Mouse (Mus musculus) MEL (cell line): ENCODE measurements around the gene Sgpp1. TPM values are rescaled to one million over a fixed set of nuclear protein-coding genes. Genes with fewer than 3 reads are reported as not detected.

ENCODE experiments used
- DNase-seq: peaks from one replicate; pipeline ENCODE4 v3.0.0; 2011; ENCODE audit warnings: low read depth, low spot score
- H3K27ac ChIP-seq: 2 replicates; pipeline ENCODE4 v1.5.1; 2012; ENCODE audit warnings: low read depth, mild to moderate bottlenecking, control low read depth, low read length, moderate library complexity; ENCODE audit not compliant: control insufficient read depth
- H3K27me3 ChIP-seq, 2 experiments: fragments of 150-350 bp in 1 of 2; sonication (generic) in 1 of 2; 2 replicates each; pipeline ENCODE4 v1.6.1; 2012; ENCODE audit warnings: low read length in 2 of 2, mild to moderate bottlenecking in 2 of 2, improper control_type of control experiment in 1 of 2, moderate library complexity in 1 of 2; ENCODE audit not compliant: insufficient read depth in 2 of 2, control insufficient read depth in 1 of 2
- H3K36me3 ChIP-seq, 2 experiments: 2 replicates each; pipeline ENCODE4 v1.6.1; 2012 to 2014; ENCODE audit warnings: low read length in 2 of 2, improper control_type of control experiment in 1 of 2, inconsistent platforms in 1 of 2, mild to moderate bottlenecking in 1 of 2; ENCODE audit not compliant: insufficient read depth in 2 of 2, control insufficient read depth in 1 of 2
- H3K4me1 ChIP-seq, 2 experiments: fragments of 150-350 bp in 1 of 2; sonication (generic) in 1 of 2; 2 replicates each; pipeline ENCODE4 v1.6.1; 2012; ENCODE audit warnings: low read length in 2 of 2, improper control_type of control experiment in 1 of 2, mild to moderate bottlenecking in 1 of 2; ENCODE audit not compliant: insufficient read depth in 2 of 2, control insufficient read depth in 1 of 2
- H3K4me3 ChIP-seq, 2 experiments: fragments of 150-350 bp in 1 of 2; sonication (generic) in 1 of 2; 2 replicates each; pipeline ENCODE4 v1.5.1; 2012; ENCODE audit warnings: low read depth in 2 of 2, low read length in 2 of 2, mild to moderate bottlenecking in 2 of 2, moderate library complexity in 2 of 2, control low read depth in 1 of 2, improper control_type of control experiment in 1 of 2; ENCODE audit not compliant: control insufficient read depth in 1 of 2, insufficient read depth in 1 of 2
- H3K79me2 ChIP-seq: 2 replicates; pipeline ENCODE4 v1.6.1; 2012; ENCODE audit warnings: mild to moderate bottlenecking, low read length, moderate library complexity; ENCODE audit not compliant: control insufficient read depth, poor library complexity, insufficient read depth
- H3K9ac ChIP-seq: 2 replicates; pipeline ENCODE4 v1.6.1; 2012; ENCODE audit warnings: low read depth, mild to moderate bottlenecking, control low read depth, low read length, moderate library complexity; ENCODE audit not compliant: control insufficient read depth, poor library complexity, severe bottlenecking
- H3K9me3 ChIP-seq: fragments of 150-350 bp; sonication (generic); replicated peaks from 2 replicates; pipeline ENCODE4 v1.6.1; 2012; ENCODE audit warnings: mild to moderate bottlenecking, low read length, improper control_type of control experiment, moderate library complexity; ENCODE audit not compliant: insufficient read depth
- BHLHE40 ChIP-seq: IDR thresholded peaks from 2 replicates; pipeline ENCODE4 v1.6.1; 2012; ENCODE audit warnings: low read depth, mild to moderate bottlenecking, inconsistent platforms, low read length, improper control_type of control experiment, borderline replicate concordance
- CHD1 ChIP-seq: IDR thresholded peaks from 2 replicates; pipeline ENCODE4 v1.6.1; 2012; ENCODE audit warnings: low read depth, mild to moderate bottlenecking, inconsistent platforms, low read length, improper control_type of control experiment
- CTCF ChIP-seq, 3 experiments: IDR thresholded peaks in 2 of 3; conservative IDR thresholded peaks in 1 of 3; 2 replicates each; pipeline ENCODE4 v1.5.1; 2011 to 2012; ENCODE audit warnings: low read length in 3 of 3, low read depth in 2 of 3, mild to moderate bottlenecking in 2 of 3, improper control_type of control experiment in 1 of 3, inconsistent platforms in 1 of 3, mixed read lengths in 1 of 3, moderate library complexity in 1 of 3; ENCODE audit not compliant: control insufficient read depth in 1 of 3, insufficient read depth in 1 of 3, poor library complexity in 1 of 3, severe bottlenecking in 1 of 3
- E2F4 ChIP-seq: IDR thresholded peaks from 2 replicates; pipeline ENCODE4 v1.6.1; 2011; ENCODE audit warnings: low read depth, low read length, improper control_type of control experiment, borderline replicate concordance
- EP300 ChIP-seq, 2 experiments: IDR thresholded peaks; 2 replicates each; pipeline ENCODE4 v1.6.1; 2011; ENCODE audit warnings: improper control_type of control experiment in 2 of 2, low read length in 2 of 2, low read depth in 1 of 2, mild to moderate bottlenecking in 1 of 2
- ETS1 ChIP-seq: IDR thresholded peaks from 2 replicates; pipeline ENCODE4 v1.6.1; 2012; ENCODE audit warnings: low read depth, mild to moderate bottlenecking, inconsistent platforms, low read length, improper control_type of control experiment, moderate library complexity
- GABPA ChIP-seq: IDR thresholded peaks from 2 replicates; pipeline ENCODE4 v1.6.1; 2012; ENCODE audit warnings: low read depth, mild to moderate bottlenecking, inconsistent platforms, low read length, improper control_type of control experiment, moderate library complexity
- GATA1 ChIP-seq: IDR thresholded peaks from 2 replicates; pipeline ENCODE4 v1.6.1; 2011; ENCODE audit warnings: low read depth, low read length, improper control_type of control experiment
- JUND ChIP-seq: IDR thresholded peaks from 2 replicates; pipeline ENCODE4 v1.6.1; 2011; ENCODE audit warnings: low read depth, mild to moderate bottlenecking, improper control_type of control experiment, low read length
- MAX ChIP-seq: IDR thresholded peaks from 2 replicates; pipeline ENCODE4 v1.6.1; 2011; ENCODE audit warnings: low read length, improper control_type of control experiment
- MEF2A ChIP-seq: IDR thresholded peaks from 2 replicates; pipeline ENCODE4 v1.6.1; 2014; ENCODE audit warnings: low read depth, mild to moderate bottlenecking, inconsistent platforms, low read length, improper control_type of control experiment; ENCODE audit not compliant: poor library complexity, insufficient replicate concordance, severe bottlenecking; ENCODE audit errors: extremely low read depth
- MXI1 ChIP-seq: IDR thresholded peaks from 2 replicates; pipeline ENCODE4 v1.6.1; 2011; ENCODE audit warnings: mild to moderate bottlenecking, low read depth, low read length, improper control_type of control experiment
- MYB ChIP-seq: IDR thresholded peaks from 2 replicates; pipeline ENCODE4 v1.6.1; 2011; ENCODE audit warnings: mild to moderate bottlenecking, low read depth, low read length, improper control_type of control experiment
- MYC ChIP-seq: IDR thresholded peaks from 2 replicates; pipeline ENCODE4 v1.6.1; 2011; ENCODE audit warnings: low read depth, mild to moderate bottlenecking, low read length, improper control_type of control experiment, moderate library complexity
- NELFE ChIP-seq: IDR thresholded peaks from 2 replicates; pipeline ENCODE4 v1.6.1; 2011; ENCODE audit warnings: low read depth, low read length, improper control_type of control experiment
- NRF1 ChIP-seq: IDR thresholded peaks from 2 replicates; pipeline ENCODE4 v1.6.1; 2014; ENCODE audit warnings: low read depth, mild to moderate bottlenecking, inconsistent platforms, low read length, improper control_type of control experiment, moderate library complexity; ENCODE audit not compliant: poor library complexity, insufficient read depth, severe bottlenecking
- POLR2A ChIP-seq, 2 experiments: IDR thresholded peaks; 2 replicates each; pipeline ENCODE4 v1.6.1; 2011 to 2012; ENCODE audit warnings: low read length in 2 of 2, mild to moderate bottlenecking in 2 of 2, control low read depth in 1 of 2, improper control_type of control experiment in 1 of 2, low read depth in 1 of 2, moderate library complexity in 1 of 2; ENCODE audit not compliant: control insufficient read depth in 1 of 2, insufficient read depth in 1 of 2, poor library complexity in 1 of 2
- POLR2AphosphoS2 ChIP-seq: IDR thresholded peaks from 2 replicates; pipeline ENCODE4 v1.6.1; 2011; ENCODE audit warnings: low read length, improper control_type of control experiment
- RAD21 ChIP-seq: IDR thresholded peaks from 2 replicates; pipeline ENCODE4 v1.6.1; 2011; ENCODE audit warnings: mild to moderate bottlenecking, low read depth, low read length, improper control_type of control experiment
- RCOR1 ChIP-seq: IDR thresholded peaks from 2 replicates; pipeline ENCODE4 v1.6.1; 2012; ENCODE audit warnings: low read depth, mild to moderate bottlenecking, inconsistent platforms, low read length, improper control_type of control experiment
- TBP ChIP-seq: IDR thresholded peaks from 2 replicates; pipeline ENCODE4 v1.8.0; 2011; ENCODE audit warnings: low read depth, low read length, improper control_type of control experiment
- TCF12 ChIP-seq: IDR thresholded peaks from 2 replicates; pipeline ENCODE4 v1.6.1; 2014; ENCODE audit warnings: low read depth, mild to moderate bottlenecking, inconsistent platforms, low read length, improper control_type of control experiment, moderate library complexity
- UBTF ChIP-seq: IDR thresholded peaks from 2 replicates; pipeline ENCODE4 v1.6.1; 2012; ENCODE audit warnings: low read depth, mild to moderate bottlenecking, inconsistent platforms, low read length, improper control_type of control experiment, moderate library complexity, borderline replicate concordance; ENCODE audit not compliant: insufficient read depth
- USF1 ChIP-seq: IDR thresholded peaks from 2 replicates; pipeline ENCODE4 v1.6.1; 2014; ENCODE audit warnings: low read depth, mild to moderate bottlenecking, inconsistent platforms, low read length, improper control_type of control experiment, moderate library complexity
- USF2 ChIP-seq, 2 experiments: IDR thresholded peaks; 2 replicates each; pipeline ENCODE4 v1.6.1; 2011 to 2012; ENCODE audit warnings: improper control_type of control experiment in 2 of 2, low read length in 2 of 2, borderline replicate concordance in 1 of 2, inconsistent platforms in 1 of 2, low read depth in 1 of 2, mild to moderate bottlenecking in 1 of 2; ENCODE audit not compliant: insufficient read depth in 1 of 2
- ZC3H11A ChIP-seq: IDR thresholded peaks from 2 replicates; pipeline ENCODE4 v1.6.1; 2012; ENCODE audit warnings: low read depth, mild to moderate bottlenecking, inconsistent platforms, low read length, improper control_type of control experiment
- ZKSCAN1 ChIP-seq: IDR thresholded peaks from 2 replicates; pipeline ENCODE4 v1.6.1; 2012; ENCODE audit warnings: low read depth, mild to moderate bottlenecking, inconsistent platforms, low read length, improper control_type of control experiment, moderate library complexity
- ZNF384 ChIP-seq: IDR thresholded peaks from 2 replicates; pipeline ENCODE4 v1.6.1; 2012; ENCODE audit warnings: low read depth, mild to moderate bottlenecking, inconsistent platforms, low read length, improper control_type of control experiment
- polyA plus RNA-seq, 2 experiments: library from polyadenylated mRNA; stranded (reverse) in 1 of 2; unstranded in 1 of 2; fragments of >175 nt in 1 of 2; fragments of >200 nt in 1 of 2; gene quantifications; 2 replicates each; pipeline versions ENCODE4 v1.2.1 to v1.2.4; 2012; ENCODE audit warnings: low replicate concordance in 2 of 2, low read depth in 1 of 2; ENCODE audit not compliant: insufficient read length in 2 of 2, insufficient read depth in 1 of 2, missing spikeins in 1 of 2
- total RNA-seq: library from RNA; depleted of rRNA; stranded (reverse); fragments of 300-350 nt; gene quantifications from 2 replicates; pipeline ENCODE4 v1.2.3, GENCODE M21; 2012

Gene Sgpp1
- total and polyA plus RNA-seq, 3 experiments: 22.7 to 28.8 TPM; not detected in 1

GRCm38 (mm10) chr12:75729876-75730275 lies 5.7 kb downstream of the Sgpp1 start:
- Histone ChIP-seq H3K27me3 (no peaks in the 10 kb centered on the region), H3K79me2 (peaks cover 62% of the 10 kb centered on the region), H3K4me1 (peaks cover 11 to 26% of the 10 kb centered on the region in 2 experiments), H3K27ac (no peak overlapping the region), H3K9ac (no peak overlapping the region), H3K4me3 (no peak overlapping the region), H3K36me3 (peaks cover 0 to 37% of the 10 kb centered on the region in 2 experiments; a peak in 2 of 4 replicates), H3K9me3 (no peaks in the 10 kb centered on the region)
- no peak for TF ChIP-seq POLR2AphosphoS2
- no peak for TF ChIP-seq POLR2A (IDR thresholded peaks at IDR 0.05; ENCODE audit: control insufficient read depth in 1 of 2, insufficient read depth in 1 of 2, low read depth in 1 of 2, low read length in 2 of 2, poor library complexity in 1 of 2)
- TF ChIP-seq CHD1: no peak
- no peak for TF ChIP-seq ZKSCAN1
- TF ChIP-seq MYC: no peak
- no peak for TF ChIP-seq MAX
- TF ChIP-seq ETS1: no peak
- no peak for TF ChIP-seq GABPA
- TF ChIP-seq TBP: no peak
- no peak for TF ChIP-seq JUND
- TF ChIP-seq BHLHE40: no peak
- no peak for TF ChIP-seq E2F4
- no peak for TF ChIP-seq USF2 (IDR thresholded peaks at IDR 0.05; ENCODE audit: borderline replicate concordance in 1 of 2, insufficient read depth in 1 of 2, low read depth in 1 of 2, low read length in 2 of 2)
- TF ChIP-seq CTCF (IDR thresholded peaks at IDR 0.05 in 2 of 3, conservative IDR thresholded peaks at IDR 0.05 in 1 of 3; ENCODE audit: control insufficient read depth in 1 of 3, insufficient read depth in 1 of 3, low read depth in 2 of 3, low read length in 3 of 3, poor library complexity in 1 of 3, severe bottlenecking in 1 of 3): no peak
- no peak for TF ChIP-seq MEF2A
- TF ChIP-seq ZC3H11A: no peak
- DNase-seq: no peak

- peaks cover 16 to 38% of the 10 kb centered on the region in 2 experiments for H3K4me1 ChIP-seq
- DNase-seq: peak; percentile 94
- peak overlapping the region; percentile 67 for H3K9ac ChIP-seq
- peak overlapping the region; percentile 92 for H3K27ac ChIP-seq
- H3K4me3 ChIP-seq: peak overlapping the region; percentile 72 to 93
- TF ChIP-seq TBP: peak; percentile 65; the same call in 1 of the 2 replicates
- TF ChIP-seq EP300 (IDR thresholded peaks at IDR 0.05; ENCODE audit: low read depth in 1 of 2, low read length in 2 of 2): peak; percentile 48 to 57; a peak in 2 of 4 replicates
- TF ChIP-seq POLR2A (IDR thresholded peaks at IDR 0.05; ENCODE audit: control insufficient read depth in 1 of 2, insufficient read depth in 1 of 2, low read depth in 1 of 2, low read length in 2 of 2, poor library complexity in 1 of 2): peak; percentile 44 to 67; a peak in 3 of 4 replicates
- TF ChIP-seq NRF1: peak; percentile 73
- TF ChIP-seq GATA1: 0 out of 2 replicates have a peak, but pooled peaks have one; percentile 38
- TF ChIP-seq POLR2AphosphoS2: 0 out of 2 replicates have a peak, but pooled peaks have one; percentile 30
- no peak for TF ChIP-seq USF1
- TF ChIP-seq ZC3H11A: no peak
- no peak for TF ChIP-seq GABPA
- peak; percentile 52; the same call in 1 of the 2 replicates for TF ChIP-seq ETS1
- TF ChIP-seq UBTF: no peak
- no peak for TF ChIP-seq RAD21
- peak; percentile 93 for TF ChIP-seq ZNF384
- peak; percentile 30 for TF ChIP-seq RCOR1
- TF ChIP-seq TCF12: no peak
- TF ChIP-seq ZKSCAN1: no peak
- TF ChIP-seq MYB: no peak
- 0 out of 2 replicates have a peak, but pooled peaks have one; percentile 23 for TF ChIP-seq MYC
- TF ChIP-seq MXI1: peak; percentile 73
- TF ChIP-seq NELFE: peak; percentile 38; the same call in 1 of the 2 replicates
- no peaks in the 10 kb centered on the region for H3K27me3 ChIP-seq
- peaks cover 52% of the 10 kb centered on the region for H3K79me2 ChIP-seq
- no peaks in the 10 kb centered on the region for H3K9me3 ChIP-seq
- H3K36me3 ChIP-seq: peaks cover 0 to 45% of the 10 kb centered on the region in 2 experiments; a peak in 2 of 4 replicates
Observed at GRCm38 (mm10) chr12:75727333-75728125, 8.0 kb downstream of the Sgpp1 start.
